Comparison of ENCODE assay signal across 14 mouse cellular contexts in the genomic region with DNA sequence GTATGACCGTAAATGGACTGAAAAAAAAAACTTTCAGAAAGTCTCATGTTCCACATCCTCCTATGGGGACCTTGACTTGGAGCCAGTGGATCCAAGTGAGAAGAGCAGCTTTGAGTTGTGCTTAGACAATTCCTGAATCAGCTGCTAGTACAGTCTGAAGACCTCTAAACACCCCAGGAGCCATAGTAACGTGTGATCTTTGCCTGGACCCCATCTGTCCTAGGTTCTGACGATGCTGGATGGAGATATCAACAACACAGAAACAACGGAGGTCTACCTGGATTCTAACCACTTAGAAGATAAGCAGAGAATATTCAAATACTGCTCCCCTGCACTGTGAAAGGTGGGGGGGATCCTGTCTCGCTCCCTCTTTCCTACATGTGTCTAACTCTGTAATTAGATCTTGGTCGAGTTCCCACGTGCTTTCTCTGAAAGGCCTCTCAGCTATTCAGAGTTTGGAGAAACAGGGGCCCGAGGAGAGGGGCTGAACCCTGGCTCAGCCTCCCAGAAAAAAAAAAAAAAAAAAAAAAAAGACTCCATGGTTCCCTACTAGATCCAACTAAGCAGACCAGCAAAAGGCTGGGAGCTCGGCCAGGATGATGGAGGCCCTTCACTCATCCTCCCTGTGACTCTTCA.
DNase-seq lines count a peak whose midpoint lies in the region; ATAC-seq and TF ChIP-seq lines count a peak whose summit lies in the region.
"Had no signal": no experiment of that assay in that cellular context is flagged by ENCODE, and none has a peak within 500 bp of the region (broad histone marks: within the 10 kb centered on the region; RNA-seq: fewer than 3 reads in every experiment).

No protein-coding gene starts in this region.

- WGBS in heart, embryonic 16.5 days = 55% methylated on average over 9 of the region's 9 CpGs
- 78% methylated on average over 9 of the region's 9 CpGs for WGBS in heart, embryonic 12.5 days
- WGBS in embryonic facial prominence, embryonic 14.5 days = 47% methylated on average over 9 of the region's 9 CpGs
- 25% methylated on average over 9 of the region's 9 CpGs for WGBS in lung, embryonic 16.5 days

- H3K9ac ChIP-seq in heart, embryonic 16.5 days (ENCODE audit: low read length) = no peak overlapping the region
- no peak overlapping the region for H3K9ac ChIP-seq in heart, embryonic 12.5 days
- H3K9ac ChIP-seq in embryonic facial prominence, embryonic 14.5 days (ENCODE audit: low read depth, low read length) = no peak overlapping the region
- peak overlapping the region; percentile 21; the same call in 1 of the 2 replicates for H3K9ac ChIP-seq in lung, embryonic 16.5 days (ENCODE audit: low read length)
- H3K9ac ChIP-seq: hindbrain, embryonic 14.5 days had no signal

- no peak overlapping the region for H3K4me3 ChIP-seq in heart, embryonic 16.5 days (ENCODE audit: low read length)
- no peak overlapping the region for H3K4me3 ChIP-seq in heart, embryonic 12.5 days
- no peak overlapping the region for H3K4me3 ChIP-seq in embryonic facial prominence, embryonic 14.5 days (ENCODE audit: low read depth, low read length)
- no peak overlapping the region for H3K4me3 ChIP-seq in lung, embryonic 16.5 days (ENCODE audit: low read length)
- H3K4me3 ChIP-seq in left cerebral cortex, adult 2 months = no peak overlapping the region

- H3K4me1 ChIP-seq in heart, embryonic 16.5 days (ENCODE audit: control insufficient read depth, insufficient read depth, low read length) = peaks cover 38% of the 10 kb centered on the region
- H3K4me1 ChIP-seq in heart, embryonic 12.5 days (replicated peaks) = peaks cover 42% of the 10 kb centered on the region
- H3K4me1 ChIP-seq in embryonic facial prominence, embryonic 14.5 days (ENCODE audit: control insufficient read depth, insufficient read depth, low read length) = peaks cover 75% of the 10 kb centered on the region
- H3K4me1 ChIP-seq in lung, embryonic 16.5 days (replicated peaks; ENCODE audit: control insufficient read depth, insufficient read depth, low read length) = peaks cover 58% of the 10 kb centered on the region

- H3K27me3 ChIP-seq in heart, embryonic 16.5 days (ENCODE audit: control insufficient read depth, insufficient read depth, low read length) = no peaks in the 10 kb centered on the region
- H3K27me3 ChIP-seq in heart, embryonic 12.5 days (replicated peaks) = no peaks in the 10 kb centered on the region
- no peaks in the 10 kb centered on the region for H3K27me3 ChIP-seq in embryonic facial prominence, embryonic 14.5 days (replicated peaks; ENCODE audit: control insufficient read depth, insufficient read depth, low read length)
- H3K27me3 ChIP-seq in lung, embryonic 16.5 days (ENCODE audit: control insufficient read depth, insufficient read depth, low read depth, low read length) = no peaks in the 10 kb centered on the region

- TF ChIP-seq POLR2A in brain, embryonic 14.5 days (IDR thresholded peaks at IDR 0.05; ENCODE audit: borderline replicate concordance, extremely low read depth, insufficient read depth, insufficient read length, poor library complexity, severe bottlenecking) = no peak

- intact Hi-C loops in left cerebral cortex, adult 2 months (cut with DNase I) = no loop called here

- H3K9me3 ChIP-seq in heart, embryonic 16.5 days (replicated peaks; ENCODE audit: control insufficient read depth, low read length) = no peaks in the 10 kb centered on the region
- H3K9me3 ChIP-seq in heart, embryonic 12.5 days (replicated peaks) = no peaks in the 10 kb centered on the region
- no peaks in the 10 kb centered on the region for H3K9me3 ChIP-seq in embryonic facial prominence, embryonic 14.5 days (ENCODE audit: control insufficient read depth, low read length)
- H3K9me3 ChIP-seq in lung, embryonic 16.5 days (ENCODE audit: control insufficient read depth, low read length) = no peaks in the 10 kb centered on the region; the same call in 1 of the 2 replicates

- no peaks in the 10 kb centered on the region for H3K36me3 ChIP-seq in heart, embryonic 16.5 days (ENCODE audit: control insufficient read depth, insufficient read depth)
- H3K36me3 ChIP-seq in heart, embryonic 12.5 days = no peaks in the 10 kb centered on the region
- no peaks in the 10 kb centered on the region for H3K36me3 ChIP-seq in embryonic facial prominence, embryonic 14.5 days (ENCODE audit: control insufficient read depth, insufficient read depth, low read length)
- H3K36me3 ChIP-seq in lung, embryonic 16.5 days (ENCODE audit: control insufficient read depth, insufficient read depth, low read length) = no peaks in the 10 kb centered on the region

- peak; percentile 67 for DNase-seq in brain, embryonic 14.5 days (ENCODE audit: low read depth)
- peak; percentile 87 for DNase-seq in embryonic facial prominence, embryonic 14.5 days (ENCODE audit: low spot score)
- DNase-seq in left cerebral cortex, adult 2 months (ENCODE audit: extremely low spot score in 1 of 2, low spot score in 2 of 2) = no peak
- DNase-seq in ovary, postnatal 36 days (ENCODE audit: low spot score) = no peak
- DNase-seq: cerebellum, adult 18-20 months; kidney, postnatal 10 days; midbrain, embryonic 14.5 days; right cerebral cortex, postnatal 4 days; thymus, postnatal 4 days had no signal

- ATAC-seq in heart, embryonic 16.5 days (replicated peaks; ENCODE audit: extremely low read depth, insufficient read depth, low FRiP score) = no peak
- ATAC-seq in heart, embryonic 12.5 days (ENCODE audit: insufficient number of reproducible peaks, low FRiP score) = no peak
- 0 out of 2 replicates have a peak, but pooled peaks have one; percentile 5 for ATAC-seq in embryonic facial prominence, embryonic 14.5 days (ENCODE audit: low read depth)
- no peak; the same call in 1 of the 2 replicates for ATAC-seq in lung, embryonic 16.5 days (ENCODE audit: low read depth)
- ATAC-seq in granulocyte monocyte progenitor cell, adult 5-6 weeks (replicated peaks; ENCODE audit: poor library complexity, severe bottlenecking) = no peak

- no peak for TF ChIP-seq CTCF in brain, embryonic 14.5 days (IDR thresholded peaks at IDR 0.05; ENCODE audit: borderline replicate concordance, extremely low read depth, insufficient read depth, insufficient read length)
- no peak for TF ChIP-seq CTCF in left cerebral cortex, adult 2 months (IDR thresholded peaks at IDR 0.05)

- H3K27ac ChIP-seq in heart, embryonic 16.5 days (ENCODE audit: low read length) = peak overlapping the region; percentile 77
- H3K27ac ChIP-seq in heart, embryonic 12.5 days (ENCODE audit: poor library complexity, severe bottlenecking) = no peak overlapping the region
- peak overlapping the region; percentile 79 for H3K27ac ChIP-seq in embryonic facial prominence, embryonic 14.5 days (replicated peaks; ENCODE audit: low read depth, low read length)
- peak overlapping the region; percentile 96 for H3K27ac ChIP-seq in lung, embryonic 16.5 days (ENCODE audit: low read length)
- H3K27ac ChIP-seq in left cerebral cortex, adult 2 months = no peak overlapping the region
- H3K27ac ChIP-seq: hindbrain, embryonic 14.5 days had no signal

- no peak overlapping the region for H3K4me2 ChIP-seq in heart, embryonic 16.5 days (ENCODE audit: low read depth, low read length)
- H3K4me2 ChIP-seq in heart, embryonic 12.5 days = no peak overlapping the region
- H3K4me2 ChIP-seq in embryonic facial prominence, embryonic 14.5 days (ENCODE audit: low read depth, low read length) = no peak overlapping the region
- peak overlapping the region; percentile 4; the same call in 1 of the 2 replicates for H3K4me2 ChIP-seq in lung, embryonic 16.5 days (ENCODE audit: low read depth, low read length)
- H3K4me2 ChIP-seq: hindbrain, embryonic 14.5 days had no signal

Comparison
In these comparisons a context has a peak if more than half of its experiments do, and no peak if none do; other contexts are left out.
1. H3K27ac ChIP-seq: peak in heart, embryonic 16.5 days (single experiment), embryonic facial prominence, embryonic 14.5 days (single experiment) and lung, embryonic 16.5 days (single experiment); none in heart, embryonic 12.5 days (single experiment) and left cerebral cortex, adult 2 months (single experiment).
2. DNase-seq: peak in brain, embryonic 14.5 days (single experiment) and embryonic facial prominence, embryonic 14.5 days (single experiment); none in left cerebral cortex, adult 2 months (0 of 2) and ovary, postnatal 36 days (single experiment).